Mouse (Mus musculus) neural tube, embryonic 15.5 days (tissue): ENCODE measurements at regions not wholly inside any gene's neighbourhood (a gene's known extent, or its start where the extent isn't known, plus 50 kb on each side); places are given as distances from the start of the nearest gene placed in this dataset.

ENCODE experiments used
- ATAC-seq: fragments of 200-750 bp; cut with Nextera tagmentation; 2 replicates; pipeline ENCODE4 v1.8.0; 2017; ENCODE audit warnings: mild to moderate bottlenecking, moderate TSS enrichment, moderate library complexity; ENCODE audit not compliant: low FRiP score
- H3K27ac ChIP-seq: fragments of 300-500 bp; sonication (generic); replicated peaks from 2 replicates; pipeline ENCODE4 v1.5.1; 2015; ENCODE audit warnings: mild to moderate bottlenecking, inconsistent platforms
- H3K27me3 ChIP-seq: fragments of 300-500 bp; sonication (generic); replicated peaks from 2 replicates; pipeline ENCODE4 v1.6.1; 2015; ENCODE audit warnings: inconsistent platforms
- H3K36me3 ChIP-seq: fragments of 300-500 bp; sonication (generic); 2 replicates; pipeline ENCODE4 v1.6.1; 2015; ENCODE audit warnings: inconsistent platforms
- H3K4me1 ChIP-seq: fragments of 300-500 bp; sonication (generic); 2 replicates; pipeline ENCODE4 v1.6.1; 2015; ENCODE audit warnings: inconsistent platforms
- H3K4me2 ChIP-seq: fragments of 300-500 bp; sonication (generic); 2 replicates; pipeline ENCODE4 v1.6.1; 2015; ENCODE audit warnings: inconsistent platforms, mild to moderate bottlenecking, moderate library complexity
- H3K4me3 ChIP-seq: fragments of 300-500 bp; sonication (generic); replicated peaks from 2 replicates; pipeline ENCODE4 v1.5.1; 2015; ENCODE audit warnings: mild to moderate bottlenecking, inconsistent platforms
- H3K9ac ChIP-seq: fragments of 300-500 bp; sonication (generic); replicated peaks from 2 replicates; pipeline ENCODE4 v1.6.1; 2015; ENCODE audit warnings: mild to moderate bottlenecking, inconsistent platforms
- H3K9me3 ChIP-seq: fragments of 300-500 bp; sonication (generic); replicated peaks from 2 replicates; pipeline ENCODE4 v1.6.1; 2016; ENCODE audit warnings: inconsistent platforms
- WGBS: fragments of 180-500 bp; shearing (Covaris S2); methylation state at CpG from one replicate; pipeline ENCODE4 v1.1.7; 2015; ENCODE audit warnings: mixed read lengths; 5-methylcytosine and 5-hydroxymethylcytosine counted together

DNA sequence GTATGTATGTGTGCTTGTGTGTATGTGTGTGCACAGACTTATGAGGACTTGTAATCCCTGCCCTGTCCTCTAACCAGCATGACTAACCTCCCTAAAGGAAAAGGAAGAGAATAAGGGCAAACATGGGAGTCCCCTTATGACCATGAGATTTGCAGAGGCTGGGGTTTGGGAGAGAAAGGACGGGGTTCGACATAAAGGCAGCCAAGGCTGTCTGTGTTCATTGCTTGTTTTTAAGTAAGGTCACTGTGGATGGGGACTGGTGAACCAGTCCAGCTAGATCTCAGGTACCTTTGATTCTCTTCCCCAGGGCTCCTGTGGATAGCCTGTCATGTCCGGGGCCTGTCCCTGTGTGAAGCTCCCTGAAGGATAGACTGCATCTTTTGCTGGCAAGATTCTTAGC is 55.6 kb downstream of the Irf2bp2 start:
- Histone ChIP-seq H3K9ac (0 out of 2 replicates have a peak overlapping the region, but pooled peaks have one; percentile 7), H3K9me3 (no peaks in the 10 kb centered on the region), H3K4me1 (peaks cover 44% of the 10 kb centered on the region), H3K36me3 (no peaks in the 10 kb centered on the region), H3K4me2 (peak overlapping the region; percentile 36), H3K27me3 (no peaks in the 10 kb centered on the region), H3K27ac (peak overlapping the region; percentile 94), H3K4me3 (no peak overlapping the region)
- WGBS = 18% methylated on average over 3 of the region's 3 CpGs
- no peak for ATAC-seq

DNA sequence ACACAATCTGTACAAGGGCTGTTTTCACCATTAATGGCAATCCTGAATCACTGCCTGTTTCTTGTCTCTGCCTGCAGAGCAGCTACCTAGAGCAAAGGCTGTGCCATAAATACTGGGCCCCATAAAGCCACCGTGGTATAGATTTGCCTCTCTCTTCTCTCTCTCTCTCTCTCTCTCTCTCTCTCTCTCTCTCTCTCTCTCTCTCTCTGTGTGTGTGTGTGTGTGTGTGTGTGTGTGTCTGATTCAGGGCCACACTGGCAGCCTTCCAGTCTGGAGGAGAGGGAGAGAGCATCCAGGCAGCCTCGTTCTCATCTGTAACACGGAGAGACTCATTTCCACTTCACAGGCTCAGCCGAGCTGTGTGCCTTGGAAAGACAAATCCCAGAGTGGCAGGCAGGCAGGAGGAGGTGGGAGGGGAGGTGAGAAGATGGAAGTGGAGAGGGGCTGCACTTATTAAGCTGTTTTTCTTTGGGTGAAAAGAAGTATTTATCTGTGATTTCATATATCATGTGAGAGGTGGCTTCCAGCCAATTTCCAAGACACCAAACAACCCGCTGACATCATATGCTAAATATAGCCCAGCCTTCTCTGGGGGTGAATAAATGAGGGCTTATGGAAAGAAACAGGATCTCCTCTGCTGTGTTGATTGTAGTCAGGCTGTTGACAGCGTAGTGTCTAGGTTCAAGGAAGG is 56.7 kb downstream of the Irf2bp2 start:
- H3K36me3 ChIP-seq = no peaks in the 10 kb centered on the region
- H3K4me2 ChIP-seq = peak overlapping the region; percentile 28
- H3K27ac ChIP-seq = peak overlapping the region; percentile 94
- ATAC-seq = peak; percentile 83
- H3K4me1 ChIP-seq = peaks cover 48% of the 10 kb centered on the region
- H3K9me3 ChIP-seq = no peaks in the 10 kb centered on the region
- H3K4me3 ChIP-seq = no peak overlapping the region
- peak overlapping the region; percentile 32 for H3K9ac ChIP-seq
- 2% methylated on average over 6 of the region's 6 CpGs for WGBS
- H3K27me3 ChIP-seq = no peaks in the 10 kb centered on the region

GRCm38 (mm10) chr8:126536132-126536927 is 57.5 kb downstream of the Irf2bp2 start:
- Histone ChIP-seq H3K36me3 (no peaks in the 10 kb centered on the region), H3K9ac (no peak overlapping the region; the same call in 1 of the 2 replicates), H3K9me3 (no peaks in the 10 kb centered on the region), H3K4me2 (peak overlapping the region; percentile 28; the same call in 1 of the 2 replicates), H3K27me3 (no peaks in the 10 kb centered on the region), H3K27ac (peak overlapping the region; percentile 94), H3K4me3 (no peak overlapping the region), H3K4me1 (peaks cover 49% of the 10 kb centered on the region)
- 9% methylated on average over 11 of the region's 11 CpGs for WGBS
- peak; percentile 23 for ATAC-seq

DNA sequence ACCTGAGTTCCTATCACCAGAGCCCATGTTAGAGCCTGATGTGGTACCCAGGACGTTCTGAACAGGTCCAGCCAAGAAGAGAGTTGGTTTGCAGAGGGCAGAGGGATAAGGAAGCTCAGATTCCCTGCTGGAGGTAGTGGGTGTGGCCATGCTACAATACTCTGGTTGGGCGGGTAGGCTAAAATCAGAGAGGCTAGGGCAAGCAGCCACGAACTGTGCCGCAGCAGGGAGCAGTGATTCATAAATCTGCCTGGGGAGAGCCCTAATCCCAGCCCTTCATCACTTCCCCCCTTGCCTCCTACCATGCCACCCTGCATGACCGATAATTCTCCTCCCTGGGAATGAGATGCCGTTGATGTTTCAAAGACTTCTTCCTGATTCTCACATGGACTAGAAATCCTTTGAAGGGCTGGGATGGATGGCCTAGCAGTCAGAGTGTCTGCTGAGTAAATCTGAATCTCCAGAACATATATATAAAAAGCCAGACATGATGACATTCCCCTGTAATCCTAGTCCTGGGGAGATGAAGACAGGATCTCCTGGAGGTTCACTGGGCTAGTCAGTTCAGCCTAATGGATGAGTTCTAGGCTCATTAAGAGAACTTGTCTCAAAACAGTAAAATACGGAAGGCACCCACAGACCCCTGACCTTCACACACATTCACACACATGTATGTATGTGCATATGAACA is 57.6 kb upstream of the Tarbp1 start:
- no peak overlapping the region for H3K4me2 ChIP-seq
- ATAC-seq = no peak
- H3K4me3 ChIP-seq = no peak overlapping the region
- no peak overlapping the region for H3K27ac ChIP-seq
- WGBS = 40% methylated on average over 7 of the region's 7 CpGs
- peaks cover 30% of the 10 kb centered on the region for H3K4me1 ChIP-seq
- no peaks in the 10 kb centered on the region for H3K27me3 ChIP-seq
- H3K9me3 ChIP-seq = no peaks in the 10 kb centered on the region
- H3K9ac ChIP-seq = no peak overlapping the region
- H3K36me3 ChIP-seq = no peaks in the 10 kb centered on the region

- Histone ChIP-seq H3K4me2 (no peak overlapping the region), H3K27me3 (no peaks in the 10 kb centered on the region), H3K27ac (no peak overlapping the region), H3K4me1 (peaks cover 21% of the 10 kb centered on the region), H3K4me3 (no peak overlapping the region), H3K36me3 (no peaks in the 10 kb centered on the region), H3K9me3 (no peaks in the 10 kb centered on the region), H3K9ac (no peak overlapping the region)
- WGBS = 84% methylated on average over 7 of the region's 7 CpGs
- ATAC-seq = no peak
Observed at GRCm38 (mm10) chr8:126531459-126531858, 56.6 kb upstream of the Tarbp1 start.

- Histone ChIP-seq H3K27ac (no peak overlapping the region), H3K9me3 (no peaks in the 10 kb centered on the region), H3K9ac (no peak overlapping the region), H3K27me3 (no peaks in the 10 kb centered on the region), H3K4me2 (no peak overlapping the region), H3K36me3 (no peaks in the 10 kb centered on the region), H3K4me1 (peaks cover 25% of the 10 kb centered on the region), H3K4me3 (no peak overlapping the region)
- ATAC-seq = no peak
- WGBS = 58% methylated on average over 3 of the region's 3 CpGs
Observed at GRCm38 (mm10) chr8:126529409-126529808, 54.5 kb upstream of the Tarbp1 start.

DNA sequence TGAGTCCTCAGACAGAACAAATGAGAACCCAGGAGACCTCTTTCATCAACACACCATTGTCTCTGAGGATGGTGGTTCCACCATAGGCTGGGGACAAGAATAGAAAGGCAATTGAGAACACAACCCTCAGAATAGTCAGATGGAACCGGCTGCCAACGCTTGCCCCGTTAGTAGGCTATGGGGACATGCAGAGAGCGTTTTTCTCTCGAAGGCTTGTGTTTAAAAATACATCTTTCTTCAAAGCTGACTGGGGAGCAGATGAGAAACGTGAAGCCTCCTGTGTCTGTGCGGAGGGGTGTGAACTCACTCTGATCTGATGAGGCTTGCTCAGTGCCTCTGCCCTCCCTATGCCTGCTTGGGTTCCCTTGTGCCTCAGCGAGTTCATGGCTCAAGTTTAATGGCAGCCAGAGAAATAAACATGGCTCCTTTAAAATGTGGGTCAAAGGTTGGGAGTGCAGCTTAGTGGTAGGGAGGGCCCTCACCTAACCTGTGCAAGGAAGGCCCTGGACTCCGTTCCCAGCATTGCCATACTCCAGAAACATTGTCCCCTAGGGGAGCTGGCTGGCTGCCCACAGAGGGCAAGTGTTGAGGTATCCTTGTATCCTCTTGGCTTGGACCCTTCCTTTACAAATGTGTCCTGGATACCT is 53.7 kb upstream of the Tarbp1 start:
- Histone ChIP-seq H3K27me3 (no peaks in the 10 kb centered on the region), H3K27ac (peak overlapping the region; percentile 33; the same call in 1 of the 2 replicates), H3K36me3 (no peaks in the 10 kb centered on the region), H3K4me1 (peaks cover 29% of the 10 kb centered on the region), H3K4me2 (no peak overlapping the region), H3K4me3 (no peak overlapping the region), H3K9me3 (no peaks in the 10 kb centered on the region), H3K9ac (no peak overlapping the region)
- no peak for ATAC-seq
- 56% methylated on average over 9 of the region's 9 CpGs for WGBS

DNA sequence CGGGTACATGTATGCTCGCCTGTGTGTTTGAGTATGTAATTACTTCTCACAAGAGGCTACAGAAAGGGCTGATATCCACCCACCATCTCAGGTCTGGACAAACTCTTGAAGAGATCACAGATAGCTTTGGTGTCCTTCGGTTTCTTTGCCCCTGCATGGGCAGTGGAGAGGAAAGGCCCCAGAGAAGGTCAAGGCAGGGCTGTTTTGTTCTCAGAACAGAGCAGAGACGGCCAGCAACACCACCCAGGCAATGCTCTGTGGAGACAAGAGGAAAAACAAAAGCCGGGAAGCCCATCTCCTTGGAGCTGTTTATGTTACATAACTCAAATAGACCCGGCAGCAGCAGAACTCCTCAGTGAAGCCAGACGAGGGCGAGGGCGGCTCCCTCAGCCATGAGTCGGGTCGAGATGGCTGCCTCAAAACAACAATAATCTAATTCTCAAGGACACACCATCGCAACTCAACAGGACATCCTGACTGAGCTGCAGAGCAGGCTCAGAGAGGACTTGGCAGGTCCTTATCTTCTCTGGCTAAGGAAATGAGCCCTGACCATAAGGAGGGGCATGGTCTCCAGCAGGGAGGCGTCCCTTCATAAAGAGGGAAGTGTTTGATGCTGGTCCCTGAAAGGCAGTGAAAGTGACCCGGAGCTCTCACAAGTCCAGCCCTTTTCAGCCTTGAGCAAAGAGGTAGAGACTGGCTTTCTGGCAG is 52.2 kb upstream of the Tarbp1 start:
- H3K4me1 ChIP-seq = peaks cover 29% of the 10 kb centered on the region
- 53% methylated on average over 14 of the region's 14 CpGs for WGBS
- H3K27me3 ChIP-seq = no peaks in the 10 kb centered on the region
- H3K9ac ChIP-seq = no peak overlapping the region
- H3K4me2 ChIP-seq = no peak overlapping the region
- no peak for ATAC-seq
- H3K36me3 ChIP-seq = no peaks in the 10 kb centered on the region
- no peak overlapping the region for H3K4me3 ChIP-seq
- H3K27ac ChIP-seq = peak overlapping the region; percentile 38; the same call in 1 of the 2 replicates
- H3K9me3 ChIP-seq = no peaks in the 10 kb centered on the region

DNA sequence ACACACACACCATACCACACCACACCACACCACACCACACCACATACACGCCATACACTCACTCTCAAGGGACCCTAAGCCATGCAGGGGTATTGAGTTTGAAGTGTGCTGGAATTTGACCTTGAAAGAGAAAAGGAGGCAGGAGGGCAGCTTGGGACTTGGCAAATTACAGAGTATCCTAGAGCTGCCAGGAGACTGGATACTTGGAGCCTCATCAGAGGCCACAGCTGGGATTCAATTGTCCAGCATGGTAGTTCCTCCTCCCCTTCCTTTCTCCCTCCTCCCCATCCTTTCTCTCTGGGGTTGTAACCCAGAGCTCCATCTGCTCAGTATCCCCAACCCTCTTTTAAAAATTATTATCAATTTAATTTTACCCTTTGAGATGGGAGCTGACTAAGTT is 50.7 kb upstream of the Tarbp1 start:
- peaks cover 28% of the 10 kb centered on the region for H3K4me1 ChIP-seq
- no peaks in the 10 kb centered on the region for H3K27me3 ChIP-seq
- ATAC-seq = no peak
- 77% methylated on average over 1 of the region's 1 CpGs for WGBS
- H3K36me3 ChIP-seq = no peaks in the 10 kb centered on the region
- H3K9me3 ChIP-seq = no peaks in the 10 kb centered on the region
- no peak overlapping the region for H3K4me3 ChIP-seq
- H3K4me2 ChIP-seq = no peak overlapping the region
- no peak overlapping the region for H3K27ac ChIP-seq
- no peak overlapping the region for H3K9ac ChIP-seq
